Mouse (Mus musculus) forebrain, embryonic 14.5 days (tissue): Measurements from ENCODE around the gene Adcyap1r1. TPM values are rescaled to one million over a fixed set of nuclear protein-coding genes. Genes with fewer than 3 reads are reported as not detected.

Experiments used
- microRNA-seq: library from miRNA; unstranded; fragments of <30 nt; microRNA quantifications from one replicate; pipeline ENCODE4, GENCODE M21; 2016
- polyA plus RNA-seq: library from polyadenylated mRNA; unstranded; fragments of >200 nt; fragmentation: Nextera tagmentation; extraction: Ambion mirVana; gene quantifications from 2 replicates; pipeline ENCODE4 v1.2.1, GENCODE M21; 2014

Adcyap1r1 gene
- polyA plus RNA-seq, 1 experiment from 2014 or later = 25.8 TPM

Small RNA genes within 50 kb of the gene (microRNA-seq; reads per million reads assigned to microRNA genes)
- gene Gm44352 = not detected

Other genes starting within 250 kb of the Adcyap1r1 start
- gene Mindy4, start 248.6 kb upstream of the Adcyap1r1 start, polyA plus RNA-seq = 15.8 and 18.6 TPM in 2 replicates
- gene Aqp1, start 115.5 kb upstream of the Adcyap1r1 start, polyA plus RNA-seq = 2.8 and 2.9 TPM in 2 replicates
- not detected in 2 replicates for gene Ghrhr, start 75.7 kb upstream of the Adcyap1r1 start, polyA plus RNA-seq
- gene Neurod6, start 229.3 kb downstream of the Adcyap1r1 start, polyA plus RNA-seq = 448 and 466 TPM in 2 replicates